Mouse (Mus musculus) heart, adult 2 months (tissue): Measurements from ENCODE around the gene Polr3h.

Source experiments
- CTCF ChIP-seq: fragments of 200-600 bp; IDR thresholded peaks from 2 replicates; pipeline ENCODE4 v1.8.1; 2022; ENCODE audit warnings: antibody characterized with exemption, mild to moderate bottlenecking, moderate library complexity
- POLR2A ChIP-seq: fragments of 200-500 bp; IDR thresholded peaks from 2 replicates; pipeline ENCODE4 v1.6.1; 2011; ENCODE audit warnings: mild to moderate bottlenecking, low read depth, low read length, control low read depth; ENCODE audit not compliant: insufficient read depth

- TF ChIP-seq POLR2A (no peak), CTCF (no peak)
These were observed 39.1 kb downstream of the Polr3h start for GRCm38 (mm10) chr15:81886795-81887550.
